Mouse (Mus musculus): ENCODE results near the gene Cnr1.

Cnr1 gene

GRCm38 (mm10) chr4:33924234-33924888 lies at the start of gene Cnr1:
Cnr1 (plus strand) TSS chr4:33924593.
- peak; percentile 5 to 9 for DNase-seq

DNA sequence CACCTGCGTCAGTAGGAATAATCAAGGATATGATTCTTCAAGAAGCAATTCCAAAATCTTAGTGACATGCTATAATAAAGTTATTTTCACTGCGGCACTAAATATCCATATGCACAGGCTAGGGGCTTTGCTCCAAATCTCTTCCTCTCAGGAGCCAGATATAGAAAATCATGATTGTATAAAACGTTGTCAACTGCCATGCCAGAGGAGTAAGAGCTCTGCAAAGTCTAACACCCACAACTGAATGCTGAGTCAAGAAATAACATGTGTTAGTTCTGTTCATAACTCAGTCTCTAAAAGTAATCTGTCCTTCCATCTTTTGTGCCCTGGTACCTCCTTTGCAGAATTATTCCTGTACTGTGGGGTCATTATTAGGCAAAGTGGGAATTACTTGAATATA lies 44.4 kb upstream of the Cnr1 start:
- DNase-seq: no peak

DNA sequence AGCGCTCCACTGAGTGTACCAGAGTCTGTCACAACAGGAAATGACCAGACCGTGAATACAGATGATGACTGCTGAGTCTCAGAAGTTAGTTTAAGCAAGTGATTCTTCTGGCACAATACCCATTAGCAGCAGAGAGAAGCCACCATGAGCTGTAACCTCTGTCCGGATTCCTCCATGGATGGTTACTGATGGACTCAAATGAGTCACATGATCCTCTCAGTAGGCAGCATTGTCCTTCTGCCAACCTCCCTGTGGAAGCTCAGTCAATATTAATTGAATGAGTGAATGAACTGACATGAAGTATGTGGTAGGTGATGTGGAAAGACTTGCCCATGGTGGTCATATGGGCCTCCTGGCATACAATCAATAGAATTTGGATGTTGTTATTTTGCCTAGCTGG lies 38.4 kb upstream of the Cnr1 start:
- no peak for DNase-seq

DNA sequence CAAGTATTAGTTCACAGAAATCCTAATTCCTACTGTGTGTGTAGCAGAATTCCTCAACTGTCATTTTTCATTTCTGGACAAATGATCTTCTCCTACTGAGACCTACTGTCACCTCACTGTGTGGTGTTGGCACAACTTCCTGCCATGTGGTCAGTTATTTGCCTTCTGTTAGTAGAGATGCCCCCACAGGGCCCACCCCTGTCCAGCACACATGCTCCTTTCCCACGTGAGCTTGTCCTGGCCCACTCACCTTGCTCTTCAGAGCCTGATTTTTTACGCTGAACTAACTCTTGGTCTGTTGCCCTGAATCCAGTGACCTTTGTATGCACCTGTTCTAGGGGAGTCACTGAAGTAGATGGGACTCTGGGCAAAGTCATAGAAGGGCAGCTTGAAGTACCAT lies 34.4 kb upstream of the Cnr1 start:
- DNase-seq: no peak

GRCm38 (mm10) chr4:33892178-33892869 lies 32.1 kb upstream of the Cnr1 start:
- DNase-seq: no peak

DNA sequence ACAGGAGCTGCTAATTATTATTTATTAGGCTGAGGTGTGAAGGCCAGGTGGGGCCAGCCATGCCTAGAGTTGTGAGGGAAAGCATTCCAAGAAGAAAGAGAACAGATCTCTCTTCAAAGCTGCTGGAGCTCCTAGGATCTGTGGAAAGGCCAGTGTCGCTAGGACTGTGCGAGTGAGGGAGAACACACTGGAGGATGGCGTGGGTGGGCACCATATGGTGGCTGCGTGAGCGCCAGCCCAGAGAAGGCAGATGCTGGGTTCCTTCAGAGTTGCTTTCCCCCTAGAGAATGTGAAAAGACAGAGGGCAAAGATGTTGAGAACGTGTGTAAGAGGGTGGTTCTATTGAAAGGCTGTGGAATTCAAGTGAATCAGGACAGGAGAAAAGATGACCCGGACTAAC lies 30.6 kb upstream of the Cnr1 start:
- DNase-seq: no peak

DNA sequence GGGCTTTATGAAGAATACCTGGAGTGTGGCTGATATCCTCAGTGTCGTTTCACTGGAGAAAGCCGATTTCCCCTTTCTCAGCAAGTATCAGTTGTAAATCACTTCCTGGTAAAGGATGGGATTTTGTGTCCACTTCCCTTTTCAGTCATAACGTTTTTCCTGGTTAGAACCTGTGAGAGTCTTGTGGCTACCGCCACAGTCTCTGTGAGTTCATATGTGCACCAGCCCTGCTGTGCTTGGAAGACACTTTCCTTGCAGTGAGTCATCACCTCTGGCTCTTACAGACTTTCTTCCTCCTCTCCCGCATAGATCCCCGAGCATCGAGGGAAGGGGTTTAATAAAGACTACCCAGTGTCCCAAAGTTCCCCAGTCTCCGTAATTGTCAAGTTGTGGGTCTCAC lies 29.3 kb upstream of the Cnr1 start:
- DNase-seq: no peak

- no peak for DNase-seq
Measured at GRCm38 (mm10) chr4:33895491-33895890, 28.9 kb upstream of the Cnr1 start.

- DNase-seq: no peak
Measured at GRCm38 (mm10) chr4:33901659-33902058, 22.7 kb upstream of the Cnr1 start.

DNA sequence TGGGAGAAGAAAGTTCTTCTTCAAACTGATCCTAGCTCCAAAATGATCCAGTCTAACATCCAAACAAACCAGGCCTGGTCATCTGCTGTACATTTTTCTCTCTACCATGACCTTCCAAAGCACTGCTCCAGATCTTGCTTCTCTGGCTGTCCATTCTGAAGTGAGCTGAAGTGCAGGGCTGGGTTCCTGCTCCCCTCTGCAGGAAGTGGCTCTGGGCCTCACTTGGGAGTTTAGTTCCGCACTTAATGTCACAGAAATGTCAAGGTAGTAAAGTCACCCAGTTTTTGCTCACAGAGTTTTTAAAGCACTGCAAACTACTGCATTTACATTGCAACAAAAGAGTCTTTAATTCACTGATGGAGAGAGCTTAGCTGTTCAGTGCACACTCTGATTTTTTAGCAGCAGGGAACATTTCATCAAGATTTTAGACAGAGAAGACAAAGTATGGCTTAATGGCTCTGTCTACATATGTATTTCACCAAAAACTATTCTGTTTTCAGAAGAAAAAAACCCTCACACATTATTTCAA lies 20.5 kb upstream of the Cnr1 start:
- DNase-seq: no peak

DNA sequence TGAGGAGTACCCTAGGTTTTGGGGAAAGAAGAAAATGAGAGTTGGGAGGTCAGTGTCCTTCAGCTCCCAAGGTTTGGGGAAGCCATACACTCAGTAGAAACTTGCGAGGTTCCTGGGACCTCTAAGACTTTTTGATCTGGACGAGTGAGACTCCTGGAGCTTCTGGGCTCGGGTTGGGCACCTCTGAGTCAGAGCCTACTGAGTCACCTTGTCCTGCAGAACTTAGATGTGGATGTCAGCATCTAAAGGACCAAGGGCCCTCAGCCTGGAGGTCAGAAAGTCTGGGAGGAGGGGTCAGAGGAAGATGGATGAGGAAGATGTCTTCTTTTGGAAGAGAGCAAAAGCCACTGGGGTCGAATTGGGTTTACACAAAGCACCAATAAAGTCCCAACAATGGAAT lies 19.6 kb upstream of the Cnr1 start:
- no peak for DNase-seq

- no peak for DNase-seq
Measured at GRCm38 (mm10) chr4:33908786-33909185, 15.6 kb upstream of the Cnr1 start.

- DNase-seq: no peak
Measured at GRCm38 (mm10) chr4:33915730-33916129, 8.7 kb upstream of the Cnr1 start.

DNA sequence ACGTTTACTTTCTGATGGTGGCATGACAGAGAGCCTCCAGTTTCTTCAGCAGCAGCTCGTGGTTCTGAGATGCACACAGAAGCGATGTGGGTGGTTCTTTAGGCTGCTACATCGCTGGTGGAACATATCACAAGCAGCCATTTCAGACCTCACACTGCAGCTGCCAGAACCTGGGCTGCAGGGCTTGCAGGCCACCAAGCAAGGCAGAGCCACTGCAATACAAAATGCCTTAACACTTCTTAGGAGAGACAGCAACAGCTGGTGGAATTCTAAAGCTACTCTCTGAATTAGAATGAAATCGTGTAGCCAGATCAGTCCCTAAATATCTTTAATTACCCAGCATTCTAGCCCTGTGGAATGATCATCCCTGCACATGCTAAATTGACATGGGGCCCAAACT lies 3.6 kb upstream of the Cnr1 start:
- no peak for DNase-seq

DNA sequence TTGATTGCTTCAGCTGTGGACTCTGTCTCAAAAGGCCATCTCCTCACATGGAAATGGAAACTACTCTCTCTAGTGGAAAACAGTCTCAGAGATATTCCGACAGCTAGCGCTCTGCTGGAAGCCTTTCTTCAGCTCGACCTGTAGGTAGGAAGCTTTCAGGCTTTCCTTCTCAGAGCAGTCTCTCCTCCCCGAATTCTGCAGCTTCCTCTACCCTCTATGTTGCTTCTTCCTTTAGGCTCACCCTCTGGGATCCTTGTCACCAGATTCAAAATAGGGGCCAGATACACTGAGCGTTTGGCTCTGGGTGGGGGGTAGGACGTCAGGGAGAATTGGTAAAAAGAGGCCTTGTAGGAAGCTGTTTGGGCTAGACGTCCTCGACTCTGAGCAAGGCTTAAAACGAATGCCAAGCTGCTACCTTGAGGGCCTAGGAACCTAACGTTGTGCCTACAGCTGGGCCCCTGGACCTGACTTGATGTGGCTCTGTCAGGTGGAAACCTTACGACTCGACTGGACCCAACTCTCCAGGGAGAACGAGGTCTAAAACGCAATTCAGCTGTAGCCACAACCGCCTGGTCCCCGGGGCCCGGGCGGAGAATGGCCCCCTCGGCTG lies 1.1 kb upstream of the Cnr1 start:
- DNase-seq: no peak

DNA sequence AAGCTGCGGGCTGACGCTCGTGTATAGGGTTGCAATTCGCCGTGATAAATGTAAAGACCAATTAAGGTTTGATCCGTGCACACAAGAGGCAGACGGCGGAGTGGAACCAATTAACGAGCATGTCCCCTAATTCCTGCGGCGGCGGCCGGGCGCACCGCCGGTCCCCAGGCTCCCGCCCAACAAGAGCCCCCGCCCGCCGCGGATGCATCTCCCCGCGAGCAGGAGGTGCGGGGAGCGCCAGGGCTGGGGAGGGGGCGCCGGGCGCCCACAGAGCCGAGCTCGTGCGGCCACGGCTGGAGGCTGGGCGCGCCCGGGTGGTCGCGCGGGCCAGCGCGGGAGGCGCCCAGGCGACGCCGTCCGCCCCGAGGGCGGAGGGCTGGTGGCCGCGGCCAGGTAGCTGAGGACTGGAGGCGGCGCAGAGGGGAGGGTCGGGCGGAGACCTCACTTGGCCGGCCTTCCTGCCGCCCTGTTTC lies 596 bp upstream of the Cnr1 start:
- DNase-seq: peak in 1 of 2 experiments; percentile 2

DNA sequence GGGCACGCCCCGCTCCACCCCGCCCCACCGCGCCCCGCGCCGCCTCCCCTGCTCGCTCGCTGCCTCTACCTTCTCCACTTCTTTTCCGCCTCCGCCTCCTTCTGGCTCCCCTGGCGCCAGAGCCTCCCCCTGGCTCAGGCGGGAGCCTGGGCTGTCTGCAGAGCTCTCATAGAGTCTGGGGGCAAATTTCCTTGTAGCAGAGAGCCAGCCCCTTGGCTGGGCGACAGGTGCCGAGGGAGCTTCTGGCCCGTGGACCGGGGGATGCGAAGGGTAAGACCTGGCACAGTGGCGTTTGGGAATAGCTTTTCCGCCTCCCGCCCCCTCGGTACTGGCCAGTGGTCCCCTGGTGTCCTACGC lies 474 bp downstream of the Cnr1 start:
- peak in 1 of 2 experiments; percentile 1 for DNase-seq

DNA sequence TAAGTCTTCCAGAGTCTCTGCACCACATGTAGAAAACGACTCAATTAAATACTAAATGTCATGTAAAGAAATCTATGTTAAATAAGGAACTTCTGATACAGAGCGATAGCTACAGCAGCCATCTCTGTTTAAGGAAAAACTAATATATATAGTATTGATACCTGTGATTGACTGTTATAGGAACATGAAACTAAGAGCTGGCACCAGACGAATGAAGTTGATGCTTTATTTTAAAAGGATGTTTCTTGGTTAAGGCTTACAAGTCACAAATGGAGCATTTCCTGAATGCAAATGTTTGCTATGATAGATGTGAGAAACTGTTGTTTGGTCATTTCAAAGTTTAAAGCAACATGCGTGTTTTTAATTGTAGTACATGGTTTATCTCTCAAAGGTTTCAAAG lies 1.1 kb downstream of the Cnr1 start:
- DNase-seq: no peak

- DNase-seq: no peak
Measured at GRCm38 (mm10) chr4:33926010-33926409, 1.6 kb downstream of the Cnr1 start.

DNA sequence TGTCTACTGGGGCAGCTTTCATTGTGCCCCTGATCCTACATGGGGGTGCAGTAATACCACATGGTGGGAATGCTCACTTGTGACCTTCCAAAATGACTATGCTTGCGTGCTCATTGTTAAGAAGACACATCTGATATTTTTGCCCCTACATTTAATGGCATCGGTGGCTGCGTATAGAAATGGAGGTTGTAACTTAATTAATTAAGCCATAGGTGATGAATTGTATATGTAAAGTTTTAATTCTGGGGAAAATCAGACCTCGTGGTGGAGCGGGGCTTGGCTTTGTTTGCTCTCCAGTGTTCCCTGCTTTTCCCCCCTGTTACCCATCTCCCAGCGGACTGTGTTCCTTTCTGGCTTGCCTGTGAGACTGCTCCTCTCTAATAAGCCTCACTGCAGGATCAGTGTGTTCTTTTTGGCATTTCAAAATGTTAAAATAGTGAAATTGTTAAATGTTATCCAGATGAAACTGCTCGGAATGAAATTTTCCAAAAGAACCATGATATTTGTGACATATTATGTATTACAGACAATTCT lies 2.4 kb downstream of the Cnr1 start:
- no peak for DNase-seq

DNA sequence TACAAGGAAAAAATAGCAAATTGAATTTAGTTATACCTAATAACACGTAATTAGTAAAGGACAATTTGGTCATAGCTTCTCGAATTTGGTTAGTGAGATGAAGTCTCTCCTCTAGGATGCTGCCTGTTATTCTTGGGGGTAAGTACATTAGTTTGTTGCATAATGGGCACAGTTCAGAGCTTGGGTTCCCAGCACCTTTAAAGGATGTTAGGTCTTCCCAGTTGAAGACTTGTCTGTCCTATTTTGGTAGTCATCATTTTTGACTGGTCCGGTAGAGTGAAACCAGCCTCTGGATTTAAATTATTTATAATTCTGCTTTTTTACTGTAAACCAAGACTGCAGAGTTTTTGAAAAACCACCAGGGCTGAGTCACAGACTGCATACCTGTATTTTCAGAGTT lies 3.3 kb downstream of the Cnr1 start:
- no peak for DNase-seq

- DNase-seq: no peak
Measured at GRCm38 (mm10) chr4:33928450-33928849, 4.1 kb downstream of the Cnr1 start.

GRCm38 (mm10) chr4:33931347-33931746 lies 7.0 kb downstream of the Cnr1 start:
- no peak for DNase-seq

GRCm38 (mm10) chr4:33941557-33941956 lies 17.2 kb downstream of the Cnr1 start:
- no peak for DNase-seq
